Mouse (Mus musculus) testis, postnatal 14 days (tissue): Measurements from ENCODE around the gene Sav1.

Experiments
- DNase-seq: peaks from one replicate; pipeline ENCODE4 v3.0.0; 2021; ENCODE audit warnings: low spot score

Sav1 gene

DNA sequence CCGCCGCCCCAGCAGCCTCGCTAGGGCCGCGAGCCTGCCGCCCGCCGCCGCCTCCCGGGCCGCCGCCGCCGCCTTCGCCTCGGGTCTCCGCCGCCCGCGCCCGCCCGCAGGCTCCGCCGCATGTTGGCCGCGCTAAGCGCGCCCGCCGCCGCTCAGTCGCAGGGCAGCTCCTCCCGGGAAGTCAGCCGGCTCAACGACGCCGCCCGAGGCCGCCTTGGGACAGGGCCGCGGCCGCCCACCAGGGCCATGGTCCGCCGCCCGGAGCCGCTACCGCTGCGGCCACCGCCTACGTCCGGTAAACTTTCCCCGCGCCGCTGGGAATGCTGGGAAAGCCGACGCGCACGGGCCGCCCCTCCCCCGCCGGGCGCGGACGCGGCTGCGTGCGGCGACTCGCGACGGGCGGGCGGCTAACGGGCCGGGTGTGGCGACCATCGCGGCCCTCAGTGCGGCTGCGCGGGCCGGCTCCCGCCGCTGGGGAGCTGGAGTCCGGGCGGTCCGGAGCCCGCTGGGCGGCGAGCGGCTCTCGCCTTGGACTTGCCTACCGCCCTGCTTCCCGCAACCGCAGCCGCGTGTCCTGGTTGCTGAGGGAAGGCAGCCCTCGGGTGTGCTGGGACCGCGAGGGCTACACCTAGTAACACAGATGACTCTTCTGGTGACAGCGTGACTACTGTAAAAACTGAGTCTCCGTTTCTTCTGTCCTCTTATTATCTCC, at the start of gene Sav1:
Gene Sav1, minus strand, starts transcription at position 217 of the 712 bp plus-strand sequence.
- peak; percentile 86 for DNase-seq

- DNase-seq, result no peak
Measured at GRCm38 (mm10) chr12:70026233-70026632, 39.4 kb upstream of the Sav1 start.

DNA sequence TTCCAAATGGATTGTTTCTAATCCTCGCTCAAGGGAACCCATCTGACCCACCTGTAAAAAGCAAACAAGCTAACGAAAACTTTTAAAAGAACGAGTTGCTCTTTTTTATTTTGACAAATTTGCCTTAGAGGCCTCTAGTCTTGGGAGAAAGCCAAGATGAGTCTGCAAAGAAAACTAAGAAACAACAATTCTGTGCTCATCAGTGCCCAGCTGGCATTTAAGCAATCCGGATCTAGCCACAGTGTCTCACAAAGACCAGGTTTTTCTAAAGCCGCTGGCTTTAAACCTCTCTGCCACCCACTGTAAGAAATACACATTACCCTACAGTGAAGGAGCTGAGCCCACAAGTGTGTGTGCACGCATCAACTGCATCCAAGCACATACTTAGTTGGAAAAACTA, 38.6 kb upstream of the Sav1 start:
- DNase-seq, result no peak

DNA sequence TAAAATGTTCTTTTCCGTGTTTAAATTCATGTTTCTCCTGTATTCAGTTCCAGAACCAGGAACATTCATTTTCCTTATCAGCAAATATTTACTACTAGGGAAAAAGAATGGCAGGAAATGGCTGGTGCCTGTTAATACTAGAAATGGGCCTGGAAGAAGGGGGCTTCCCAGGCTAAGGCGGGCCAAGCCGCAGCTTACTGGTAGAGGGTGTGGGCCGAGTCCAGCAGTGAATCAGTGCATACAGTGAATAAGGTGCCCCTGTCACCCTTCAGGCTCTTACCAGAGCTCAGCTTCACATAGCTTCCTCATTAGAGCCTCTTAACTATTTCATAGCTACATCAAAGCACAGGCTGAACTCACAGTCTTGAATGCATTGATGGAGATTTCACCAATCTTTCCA, 36.8 kb upstream of the Sav1 start:
- DNase-seq, result no peak

DNA sequence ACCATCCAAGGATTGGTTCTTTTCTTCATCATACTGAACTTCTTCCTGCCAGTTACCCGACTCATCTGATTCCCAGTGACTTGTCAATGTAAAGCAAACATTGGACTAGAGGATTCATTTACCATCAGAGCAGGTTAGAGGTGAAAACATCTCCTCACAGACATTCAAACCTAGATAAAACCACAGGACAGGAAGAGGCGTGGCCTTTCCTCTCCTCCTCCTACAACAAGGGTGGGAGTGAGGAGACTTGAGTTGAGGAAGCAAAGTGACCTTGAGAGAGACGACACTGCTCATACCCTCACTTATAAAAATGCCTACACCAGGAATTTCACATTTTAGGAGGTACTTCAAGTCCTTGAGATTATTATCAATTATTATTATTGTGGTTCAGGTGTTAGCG, 31.4 kb upstream of the Sav1 start:
- DNase-seq, result no peak

- DNase-seq, result no peak
Measured at GRCm38 (mm10) chr12:70015936-70016335, 29.1 kb upstream of the Sav1 start.

- DNase-seq, result no peak
Measured at GRCm38 (mm10) chr12:70011681-70012080, 24.9 kb upstream of the Sav1 start.

DNA sequence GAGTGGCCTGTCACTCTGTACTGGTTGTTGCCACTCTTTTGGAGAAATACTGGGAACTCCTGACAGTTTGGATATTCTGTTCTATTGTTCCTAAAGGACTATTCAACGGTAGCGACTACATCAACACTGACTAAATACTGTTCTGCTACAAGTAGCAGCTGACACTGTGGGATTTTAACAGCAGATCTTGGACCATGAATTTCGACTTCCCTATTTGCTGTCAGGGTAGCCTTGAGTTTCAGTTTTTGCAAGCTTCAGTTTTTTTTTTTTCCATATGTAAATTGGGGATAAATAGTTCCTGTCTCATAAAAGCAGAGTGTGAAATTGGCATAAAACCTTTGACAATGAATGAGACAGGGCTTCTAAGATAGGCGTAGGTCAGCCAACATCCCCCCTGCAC, 23.6 kb upstream of the Sav1 start:
- DNase-seq, result no peak

DNA sequence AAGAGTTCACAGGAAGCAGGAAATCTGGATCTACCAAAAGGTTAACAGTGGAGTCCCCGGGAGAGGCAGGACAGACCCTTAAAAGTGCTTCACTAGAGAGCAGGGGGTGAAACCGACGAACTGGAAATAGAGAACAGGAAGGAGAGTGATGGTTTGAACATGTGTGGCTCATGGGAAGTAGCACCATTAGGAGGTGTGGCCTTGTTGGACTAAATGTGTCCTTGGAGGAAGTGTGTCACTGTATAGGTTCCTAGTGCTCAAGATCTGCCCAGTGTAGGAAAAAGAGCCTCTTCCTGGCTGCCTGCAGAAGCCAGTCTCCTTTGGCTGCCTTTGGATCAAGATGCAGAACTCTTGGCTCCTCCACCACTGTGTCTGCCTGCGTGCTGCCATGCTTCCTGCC, 18.3 kb upstream of the Sav1 start:
- no peak for DNase-seq

DNA sequence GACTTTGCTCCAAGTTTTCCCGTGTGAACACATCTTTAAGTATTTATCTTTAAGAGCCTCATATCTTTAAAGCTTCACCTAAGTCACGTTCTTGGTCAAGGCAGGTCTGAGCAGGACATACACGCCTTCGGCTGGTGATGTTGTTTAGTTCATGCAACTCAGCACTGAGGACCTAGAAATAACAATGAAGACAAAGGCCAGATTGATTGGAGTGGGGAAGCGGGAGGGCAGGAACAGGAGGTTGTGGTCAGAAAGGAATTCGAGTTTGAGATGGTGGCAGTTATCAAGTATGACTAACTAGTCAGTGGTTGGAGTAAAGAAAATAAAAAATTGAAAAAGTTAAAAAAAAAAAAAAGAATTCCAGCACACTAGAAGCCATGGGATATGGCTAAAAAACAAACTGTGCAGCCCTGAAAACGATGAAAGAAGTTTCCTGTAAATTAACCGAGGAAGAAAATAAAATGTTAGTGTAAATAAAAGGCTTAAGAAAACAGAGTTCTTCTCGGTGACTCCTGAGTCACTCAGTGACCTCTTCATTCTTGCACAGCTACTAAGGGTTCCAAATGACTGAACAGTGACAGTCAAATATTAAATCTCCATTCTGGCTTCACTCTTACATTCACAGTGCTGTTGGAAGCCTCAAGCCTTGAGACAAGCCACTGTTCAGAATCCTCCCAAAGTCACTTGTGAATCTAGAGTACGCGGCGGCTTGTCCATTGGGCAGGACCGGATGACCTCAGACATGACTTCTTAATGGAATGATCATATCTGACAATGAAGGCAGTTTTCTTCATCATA, 11.6 kb upstream of the Sav1 start:
- DNase-seq, result no peak

- no peak for DNase-seq
Measured at GRCm38 (mm10) chr12:69995382-69995781, 8.6 kb upstream of the Sav1 start.

GRCm38 (mm10) chr12:69986241-69986762, 500 bp downstream of the Sav1 start:
- peak; percentile 47 for DNase-seq

DNA sequence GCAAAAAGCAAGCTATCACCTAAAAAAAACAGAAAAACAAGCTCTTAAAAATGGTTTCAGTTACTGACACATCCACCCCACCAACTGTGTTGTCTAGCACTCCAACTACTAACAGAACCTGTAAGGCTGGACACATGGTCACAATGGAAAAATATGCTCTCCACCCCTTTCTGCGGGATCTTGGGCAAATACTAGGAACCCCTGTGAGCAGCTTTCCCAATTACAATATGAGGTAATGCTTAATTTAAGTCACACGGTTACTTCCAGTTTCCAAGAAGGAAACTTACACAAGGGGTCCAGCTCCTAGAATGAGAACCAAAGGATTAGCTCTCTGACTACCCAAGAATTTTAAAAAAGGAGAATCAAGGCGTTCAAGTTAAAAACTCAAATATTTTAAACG, 1.3 kb downstream of the Sav1 start:
- no peak for DNase-seq

GRCm38 (mm10) chr12:69982874-69983273, 3.9 kb downstream of the Sav1 start:
- no peak for DNase-seq

GRCm38 (mm10) chr12:69977376-69977998, 9.3 kb downstream of the Sav1 start:
- DNase-seq, result no peak

GRCm38 (mm10) chr12:69976688-69977087, 10.1 kb downstream of the Sav1 start:
- no peak for DNase-seq

GRCm38 (mm10) chr12:69973666-69974065, 13.1 kb downstream of the Sav1 start:
- no peak for DNase-seq

DNA sequence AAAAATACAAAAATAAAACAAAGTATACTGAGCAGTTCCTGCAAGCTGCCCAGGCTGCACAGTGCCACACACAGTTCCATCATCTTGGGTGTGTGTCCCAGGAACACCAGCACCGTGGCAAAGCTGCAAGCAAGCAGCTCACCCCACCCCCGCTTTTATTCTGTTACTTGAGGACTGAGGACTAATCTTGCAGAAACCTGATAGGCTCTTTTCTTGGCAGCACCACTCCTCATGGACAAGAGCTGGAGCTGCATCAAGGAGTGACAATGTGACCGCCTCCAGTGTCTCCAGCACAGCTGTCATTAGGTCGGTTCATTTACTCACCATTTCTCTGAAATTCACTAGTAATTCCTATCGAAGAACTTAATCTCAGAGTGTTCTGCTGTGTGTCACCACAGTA, 18.6 kb downstream of the Sav1 start:
- DNase-seq, result no peak

DNA sequence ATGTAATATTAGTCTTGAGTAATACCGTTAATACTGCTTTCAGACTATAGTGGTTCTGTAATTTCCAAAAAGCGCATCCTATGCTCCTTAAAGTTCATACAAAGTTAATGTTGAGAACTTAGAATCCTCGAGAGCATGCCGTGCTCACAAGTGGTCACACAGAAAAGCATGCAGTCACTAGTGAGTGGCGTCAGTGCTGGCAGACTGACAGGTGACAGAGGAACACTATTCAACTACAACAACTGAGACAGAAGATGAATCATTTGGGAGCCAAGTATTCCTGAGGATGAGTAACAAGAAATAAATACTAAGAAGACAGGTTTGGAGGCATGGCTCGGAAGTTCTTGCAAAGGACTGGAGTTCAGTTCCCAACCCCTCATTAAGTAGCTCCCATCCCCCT, 19.7 kb downstream of the Sav1 start:
- DNase-seq, result no peak

DNA sequence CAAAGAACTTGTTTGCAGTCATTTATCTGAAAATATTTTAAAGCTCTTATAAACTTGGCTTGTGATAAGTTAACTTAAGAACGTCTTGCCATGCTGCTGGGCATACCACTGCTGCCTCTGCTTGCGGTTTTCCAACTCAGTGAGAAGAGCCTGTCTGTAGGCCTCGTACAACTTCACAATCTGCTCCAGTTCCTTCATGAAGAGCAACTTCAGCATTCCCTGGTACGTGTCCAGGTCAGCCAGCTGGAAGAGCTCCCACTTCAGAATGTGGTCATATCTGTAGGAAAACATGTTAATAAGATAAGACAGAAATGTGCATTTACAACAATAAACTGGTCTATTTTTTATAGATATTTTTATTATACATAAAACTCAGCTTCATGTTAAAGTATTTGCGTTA, 20.7 kb downstream of the Sav1 start:
- DNase-seq, result peak; percentile 34

- no peak for DNase-seq
Measured at GRCm38 (mm10) chr12:69965644-69966043, 21.2 kb downstream of the Sav1 start.

DNA sequence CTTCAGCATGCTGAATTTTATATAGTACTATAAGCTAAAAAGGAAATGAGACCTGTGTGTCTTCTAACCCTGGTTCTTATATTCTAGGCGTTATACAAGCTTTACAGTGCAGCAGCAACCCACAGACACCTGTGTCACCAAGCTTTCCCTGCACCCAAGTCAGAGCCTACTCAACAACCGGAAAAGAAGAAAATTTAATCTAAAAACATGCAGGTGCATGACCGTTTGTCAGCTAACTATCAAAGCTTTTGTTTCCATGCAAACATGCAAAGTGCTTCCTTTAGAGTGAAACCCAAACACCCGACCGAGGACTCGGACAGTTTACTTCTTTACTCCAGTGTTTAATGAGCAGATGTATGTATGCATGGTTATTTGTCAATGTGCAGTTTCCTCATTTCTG, 23.7 kb downstream of the Sav1 start:
- no peak for DNase-seq

DNA sequence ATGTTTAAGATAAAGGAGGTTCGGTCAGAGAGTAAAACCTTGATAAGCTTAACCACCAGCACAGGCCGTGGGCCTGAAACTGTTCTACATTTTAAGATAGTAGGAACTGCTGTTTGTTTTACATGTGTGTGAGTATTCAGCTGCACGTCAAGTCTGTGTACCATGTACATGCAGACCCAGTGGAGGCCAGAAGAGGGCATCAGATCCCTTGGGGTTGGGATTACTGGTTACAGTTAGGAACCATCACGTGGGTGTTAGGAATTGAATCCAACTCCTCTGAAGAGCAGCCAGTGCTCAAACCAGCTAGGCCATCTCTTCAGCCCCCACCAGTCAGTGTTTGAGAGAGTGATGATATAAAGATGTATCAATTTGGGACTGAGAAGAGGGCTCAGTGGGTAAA, 24.3 kb downstream of the Sav1 start:
- peak; percentile 28 for DNase-seq
